ENCODE assay signal across 8 mouse cellular contexts in genomic region chr1:134955637-134956176, GRCm38 (mm10). TPM values are rescaled to one million over a fixed set of nuclear protein-coding genes. Genes with fewer than 3 reads are reported as not detected.
DNase-seq lines count a peak whose midpoint lies in the region; ATAC-seq and TF ChIP-seq lines count a peak whose summit lies in the region.

Ppp1r12b (minus strand) TSS chr1:134955942.

- H3K27ac ChIP-seq in hindbrain, embryonic 10.5 days = peak within 1 kb of the TSS; percentile 94
- H3K27ac ChIP-seq in lung, postnatal 0 days (ENCODE audit: low read length) = peak within 1 kb of the TSS; percentile 84

- no peaks in the 10 kb centered on the region for H3K27me3 ChIP-seq in hindbrain, embryonic 10.5 days (ENCODE audit: insufficient read depth, poor library complexity, severe bottlenecking)
- H3K27me3 ChIP-seq in lung, postnatal 0 days (replicated peaks; ENCODE audit: insufficient read depth, low read length) = no peaks in the 10 kb centered on the region

- TF ChIP-seq EP300 in lung, postnatal 0 days (IDR thresholded peaks at IDR 0.05) = no peak

- H3K4me1 ChIP-seq in hindbrain, embryonic 10.5 days (replicated peaks) = peaks cover 18% of the 10 kb centered on the region
- peaks cover 10% of the 10 kb centered on the region; the same call in 1 of the 2 replicates for H3K4me1 ChIP-seq in lung, postnatal 0 days (ENCODE audit: insufficient read depth, low read depth, low read length)

- peak within 1 kb of the TSS; percentile 76 for H3K9ac ChIP-seq in lung, postnatal 0 days (replicated peaks; ENCODE audit: low read depth)

- peak within 1 kb of the TSS; percentile 84 for H3K4me3 ChIP-seq in hindbrain, embryonic 10.5 days
- peak within 1 kb of the TSS; percentile 94 for H3K4me3 ChIP-seq in lung, postnatal 0 days (ENCODE audit: low read depth, low read length)

- H3K4me2 ChIP-seq in lung, postnatal 0 days (replicated peaks; ENCODE audit: low read depth, low read length) = peak within 1 kb of the TSS; percentile 81

- no peaks in the 10 kb centered on the region for H3K36me3 ChIP-seq in hindbrain, embryonic 10.5 days
- no peaks in the 10 kb centered on the region for H3K36me3 ChIP-seq in lung, postnatal 0 days (ENCODE audit: insufficient read depth, low read length)

- ATAC-seq in frontal cortex, adult (ENCODE audit: low TSS enrichment) = peak; percentile 100
- ATAC-seq in lung, postnatal 0 days = peak; percentile 99

- DNase-seq in MN1 (ENCODE audit: low spot score) = peak; percentile 98
- peak; percentile 99 for DNase-seq in cerebellum, adult 9-10 months
- DNase-seq in hindbrain, embryonic 10.5 days (ENCODE audit: low spot score) = peak; percentile 95
- DNase-seq in layer of hippocampus, adult 9-11 months = peak; percentile 99
- DNase-seq in lung, postnatal 0 days (ENCODE audit: low spot score) = peak; percentile 99
- DNase-seq in ovary, postnatal 14 days (ENCODE audit: low spot score) = peak; percentile 90
- DNase-seq in thymus, postnatal 14 days = peak; percentile 94

- under 1% methylated on average over 39 of the region's 39 CpGs for WGBS in hindbrain, embryonic 10.5 days
- under 1% methylated on average over 39 of the region's 39 CpGs for WGBS in lung, postnatal 0 days

- H3K9me3 ChIP-seq in hindbrain, embryonic 10.5 days = no peaks in the 10 kb centered on the region
- H3K9me3 ChIP-seq in lung, postnatal 0 days (ENCODE audit: low read length) = no peaks in the 10 kb centered on the region

- TF ChIP-seq CTCF in lung, postnatal 0 days (IDR thresholded peaks at IDR 0.05) = peak; percentile 67

RNA-seq across cellular contexts. Expression of gene Ppp1r12b, which starts in this region (rescaled TPM):
- polyA plus RNA-seq in hindbrain, embryonic 10.5 days (2016; fragmentation: Nextera tagmentation; extraction: Ambion mirVana) = 6.7 and 7.2 TPM in 2 replicates
- 5.4 and 6.1 TPM in 2 replicates for polyA plus RNA-seq in lung, postnatal 0 days (2015; fragmentation: Nextera tagmentation; extraction: Ambion mirVana)

Comparison
In these comparisons a context has a peak if more than half of its experiments do, and no peak if none do; other contexts are left out.
1. Peak in every context shown above with its lines: DNase-seq, ATAC-seq, H3K4me3 ChIP-seq and H3K27ac ChIP-seq.